Mouse (Mus musculus) heart, adult 2 months (tissue): ENCODE data around the gene Zdhhc21.

Experiments used
- CTCF ChIP-seq: fragments of 200-600 bp; IDR thresholded peaks from 2 replicates; pipeline ENCODE4 v1.8.1; 2022; ENCODE audit warnings: antibody characterized with exemption, mild to moderate bottlenecking, moderate library complexity
- POLR2A ChIP-seq: fragments of 200-500 bp; IDR thresholded peaks from 2 replicates; pipeline ENCODE4 v1.6.1; 2011; ENCODE audit warnings: mild to moderate bottlenecking, low read depth, low read length, control low read depth; ENCODE audit not compliant: insufficient read depth

- no peak for TF ChIP-seq POLR2A
- no peak for TF ChIP-seq CTCF
Observed at GRCm38 (mm10) chr4:82895227-82895626, 35.5 kb upstream of the Zdhhc21 start.
